Mouse (Mus musculus) fat pad, adult 2 months (tissue): ENCODE measurements at regions not wholly inside any gene's neighbourhood (a gene's known extent, or its start where the extent isn't known, plus 50 kb on each side); places are given as distances from the start of the nearest gene placed in this dataset.
"Not testable (repeated sequence)": the region's sequence is repeated elsewhere in the genome, so short reads cannot be mapped to it uniquely, and the experiment has no call there.

Experiments used
- DNase-seq: peaks from one replicate; pipeline ENCODE4 v3.0.0-alpha.2; 2011; ENCODE audit warnings: low read depth, low spot score; ENCODE audit errors: extremely low read depth

DNA sequence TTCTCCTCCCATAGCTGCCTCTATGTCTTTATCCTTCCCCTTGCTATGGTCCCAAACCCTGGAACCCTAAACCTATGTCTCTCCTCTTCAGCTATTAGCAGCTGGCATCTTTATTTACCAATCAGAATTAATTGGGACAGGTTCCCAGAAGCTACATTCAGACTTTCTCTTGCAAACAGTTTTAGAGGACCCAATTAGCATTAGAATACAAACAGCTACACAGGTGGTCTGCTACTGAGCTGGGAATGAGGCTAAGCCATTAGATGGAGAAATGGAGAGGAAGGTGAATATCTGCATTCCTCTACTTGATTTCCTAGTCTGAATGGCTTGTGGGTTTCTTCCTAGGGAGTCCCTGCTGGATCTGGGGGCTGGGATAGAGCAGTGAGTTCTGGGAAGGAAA is 611.9 kb downstream of the A830018L16Rik start:
- DNase-seq, result no peak

DNA sequence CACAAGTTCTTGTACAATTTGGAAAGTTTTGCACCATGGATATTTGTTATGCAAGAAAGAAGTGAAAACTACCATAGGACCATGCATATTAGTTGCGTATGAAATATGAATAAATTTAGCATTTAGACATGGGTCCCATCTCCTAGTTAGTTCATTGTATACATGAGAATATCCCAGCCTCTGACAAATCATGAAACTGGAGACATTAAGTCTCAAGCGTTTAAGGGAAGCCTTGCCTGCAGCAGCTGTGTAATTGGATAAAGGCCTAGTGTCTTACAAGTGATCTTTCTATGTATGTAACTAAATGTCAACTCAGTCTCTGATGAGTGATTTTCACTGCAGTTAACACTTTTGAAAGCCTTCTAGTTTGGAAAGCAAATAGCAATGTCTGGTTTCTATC is 613.5 kb downstream of the A830018L16Rik start:
- DNase-seq, result no peak

DNA sequence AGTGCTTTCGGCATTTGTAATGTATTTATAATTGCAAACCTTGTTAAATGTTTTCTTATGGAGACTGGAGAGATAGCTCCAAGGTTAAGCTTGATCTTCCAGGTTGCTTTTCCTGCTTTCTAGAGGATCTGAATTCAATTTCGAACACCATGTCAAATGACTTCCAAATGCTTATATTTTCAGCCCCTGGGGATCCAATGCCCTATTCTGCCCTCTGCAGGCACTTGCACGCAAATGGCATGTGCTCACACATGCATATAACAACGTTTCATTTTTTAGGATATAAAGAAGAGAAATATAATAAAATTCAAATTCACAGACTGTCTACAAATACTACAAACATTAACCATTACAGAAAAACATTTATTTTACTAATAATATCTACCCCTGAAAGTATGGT is 614.2 kb downstream of the A830018L16Rik start:
- DNase-seq, result no peak

DNA sequence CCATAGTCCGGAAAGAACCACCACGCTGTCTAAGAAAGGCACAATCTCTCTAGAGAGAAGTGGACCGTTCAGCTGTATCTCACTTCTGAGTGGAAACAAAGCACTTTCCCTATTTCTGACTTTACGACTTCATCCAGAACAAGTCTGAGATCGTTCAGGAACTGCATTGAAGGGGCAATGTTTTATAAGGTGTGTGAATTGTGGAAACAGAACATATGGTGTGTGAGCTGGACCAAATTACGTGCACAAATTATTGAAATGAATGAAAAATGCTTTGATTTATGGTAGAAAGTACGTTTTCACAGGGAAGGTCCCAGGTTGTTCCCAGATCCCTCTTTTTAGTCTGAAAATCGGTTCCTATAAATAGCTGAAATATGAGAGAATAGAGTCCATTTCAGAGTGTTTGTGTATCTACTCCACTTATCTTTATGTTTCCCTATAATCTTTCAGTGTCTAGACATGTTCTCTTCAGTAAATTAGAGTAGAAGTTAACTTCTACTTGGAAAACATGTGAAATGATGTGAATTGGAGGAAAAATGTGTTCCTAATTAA is 638.1 kb downstream of the A830018L16Rik start:
- DNase-seq, result no peak

DNA sequence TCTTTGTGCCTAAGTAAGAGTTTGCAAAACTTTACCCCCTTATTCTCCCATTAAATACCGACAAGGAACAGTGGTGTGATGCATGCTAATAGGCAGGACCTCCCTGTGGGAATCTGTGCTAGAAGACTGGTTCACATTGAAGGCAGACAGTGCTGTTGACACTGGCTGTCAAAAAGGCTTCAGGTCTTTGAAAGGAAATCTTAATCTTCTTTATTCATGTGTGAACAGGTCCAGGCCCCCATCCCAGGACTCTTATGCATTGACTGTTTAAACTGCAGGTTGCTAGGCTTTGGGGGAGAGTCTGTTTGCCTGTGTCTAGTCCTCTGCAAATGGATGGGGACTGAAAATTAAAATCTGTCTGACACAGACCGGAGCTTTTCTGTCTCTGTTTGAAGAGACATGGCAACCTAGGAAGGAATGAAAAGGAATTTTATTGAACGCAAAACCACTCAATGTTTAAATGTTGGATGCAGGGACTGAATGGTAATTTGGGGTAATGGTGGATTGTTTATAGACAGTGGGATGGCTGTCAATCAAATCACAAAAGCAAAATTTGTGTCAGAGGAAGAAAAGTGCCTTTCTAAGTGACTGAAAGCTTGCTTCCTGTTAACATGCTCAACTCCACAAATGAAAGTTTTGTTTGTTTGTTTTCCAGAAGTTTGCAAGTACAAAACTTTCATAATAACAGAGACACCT is 642.1 kb downstream of the A830018L16Rik start:
- no peak for DNase-seq

DNA sequence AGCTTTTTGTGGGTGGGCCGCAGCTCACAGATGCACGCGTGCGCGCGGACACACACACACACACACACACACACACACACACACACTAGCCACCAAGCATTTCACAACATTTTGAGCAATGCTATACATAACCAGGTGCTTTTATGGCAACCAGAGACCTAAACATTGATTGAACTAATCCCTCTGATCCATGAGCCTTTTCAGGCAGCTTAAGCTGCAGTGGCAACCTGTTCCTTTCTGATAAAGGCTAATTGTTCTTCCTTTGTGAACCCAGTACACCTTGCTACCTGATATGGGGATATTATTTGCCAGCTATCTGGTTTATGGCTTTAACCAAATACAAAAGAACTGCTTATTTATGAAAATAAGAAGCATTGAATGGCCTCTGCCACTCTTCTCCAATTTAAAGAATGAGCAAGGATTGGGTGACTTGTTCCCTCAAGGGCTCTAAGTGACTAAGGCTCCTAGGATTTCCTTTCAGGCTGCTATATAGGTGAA is 651.2 kb downstream of the A830018L16Rik start:
- no peak for DNase-seq

DNA sequence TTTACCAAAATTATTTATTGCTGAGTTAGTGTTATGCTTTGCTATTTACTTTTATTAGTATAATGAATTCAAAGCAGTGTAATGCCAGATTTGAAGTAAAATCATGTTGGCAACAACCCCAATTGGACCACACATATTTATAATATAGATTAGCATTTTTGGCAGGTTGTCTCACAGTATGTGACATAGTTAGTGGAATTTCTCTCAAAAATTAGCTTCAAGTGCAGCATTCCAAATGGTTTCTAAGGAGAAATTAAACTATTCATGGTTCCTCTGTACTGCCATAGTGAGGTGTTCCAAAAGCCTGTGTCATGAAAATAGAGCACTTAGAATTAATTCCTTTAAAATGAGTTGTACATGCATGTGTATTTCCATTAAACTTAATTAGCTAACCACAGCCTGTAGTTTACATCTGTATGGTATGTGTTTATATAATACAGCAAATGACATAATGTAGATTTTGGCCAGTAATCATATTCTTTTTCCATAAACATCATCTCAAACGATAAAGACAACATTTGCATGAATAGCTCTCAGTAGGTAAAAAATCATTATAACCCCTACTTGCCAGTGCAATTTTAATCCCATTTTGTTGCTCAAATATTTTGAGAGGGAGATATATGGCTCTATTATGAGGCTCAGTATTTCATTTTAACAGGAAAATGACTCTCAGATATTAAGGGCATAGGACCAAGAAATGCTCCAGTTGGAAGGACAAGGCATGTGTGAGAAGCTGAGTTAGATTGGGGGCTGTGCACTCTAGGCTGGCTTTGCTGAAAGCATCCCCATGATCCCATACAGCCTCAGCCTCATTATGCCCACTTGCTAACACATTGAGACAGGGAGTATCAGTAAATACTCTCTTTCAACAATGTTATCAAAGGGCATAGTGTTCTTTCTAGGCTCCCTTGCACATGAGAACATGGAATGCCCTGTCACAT is 678.9 kb downstream of the A830018L16Rik start:
- DNase-seq, result no peak

DNA sequence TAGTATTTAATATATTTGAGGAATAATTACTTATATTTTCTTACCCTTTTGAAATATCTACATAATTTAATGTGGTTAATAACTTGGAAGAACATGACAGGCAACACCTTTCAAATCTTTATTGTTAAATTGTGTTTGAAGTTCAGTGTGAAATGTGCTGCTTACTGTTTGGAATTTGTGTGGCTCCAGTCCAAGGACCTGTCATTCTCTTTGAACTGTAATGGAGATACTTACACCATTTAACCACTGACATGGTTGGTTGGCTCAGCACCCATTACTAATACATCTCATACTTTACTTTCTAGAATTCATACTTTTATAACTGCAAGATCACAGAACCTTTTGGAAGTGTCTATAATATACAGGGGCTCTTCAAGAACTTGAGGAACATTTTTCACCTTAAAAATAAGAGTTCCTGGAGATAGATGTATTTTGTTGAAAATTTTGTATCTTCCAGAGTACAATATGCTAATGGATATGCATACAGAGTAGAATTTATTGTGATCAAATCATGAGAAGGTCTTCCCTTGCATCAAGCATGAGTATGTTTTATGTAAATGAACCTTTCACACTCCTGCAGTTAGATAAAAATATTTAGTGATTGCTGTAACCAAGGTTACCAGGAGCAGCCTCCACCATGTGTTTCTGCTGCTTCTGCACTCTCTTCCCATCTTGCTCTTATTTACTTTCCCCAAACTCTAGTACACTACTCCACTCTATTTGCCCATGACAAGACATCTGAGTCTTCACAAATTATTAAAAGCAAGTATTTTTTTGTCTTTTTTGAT is 701.3 kb downstream of the A830018L16Rik start:
- no peak for DNase-seq

DNA sequence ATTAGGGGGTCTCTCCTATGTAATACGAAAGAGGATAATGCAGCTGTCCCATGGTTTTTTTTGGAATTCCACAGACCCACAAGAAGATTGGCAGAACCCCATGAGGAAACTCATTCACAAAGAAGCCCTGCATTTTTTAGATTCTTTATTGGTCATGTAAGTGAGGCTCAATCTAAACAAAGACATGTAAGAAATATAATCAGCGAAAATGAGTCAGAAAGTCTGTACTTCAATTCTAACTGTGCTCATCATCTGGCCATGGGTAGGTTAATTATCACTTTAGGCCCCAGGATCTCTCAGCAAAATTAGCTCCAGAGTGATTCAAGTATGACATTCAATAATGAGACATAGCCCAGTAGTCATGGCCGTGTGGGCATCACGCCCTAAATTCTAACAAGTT is 703.2 kb downstream of the A830018L16Rik start:
- no peak for DNase-seq

DNA sequence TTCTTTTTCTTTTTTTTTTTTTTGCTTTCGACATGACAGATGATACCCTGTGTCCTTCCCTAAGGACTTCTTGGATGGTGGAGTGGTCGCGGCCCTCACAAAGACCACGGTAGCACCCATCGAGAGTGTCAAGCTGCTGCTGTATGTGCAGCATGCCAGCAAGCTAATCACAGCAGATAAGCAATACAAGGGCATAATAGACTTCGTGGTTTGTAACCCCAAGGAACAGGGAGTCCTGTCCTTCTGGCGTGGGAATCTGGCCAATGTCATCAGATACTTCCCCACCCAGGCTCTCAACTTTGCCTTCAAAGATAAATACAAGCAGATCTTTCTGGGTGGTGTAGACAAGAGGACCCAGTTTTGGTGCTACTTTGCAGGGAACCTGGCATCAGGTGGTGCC is 707.0 kb downstream of the A830018L16Rik start:
- no peak for DNase-seq

DNA sequence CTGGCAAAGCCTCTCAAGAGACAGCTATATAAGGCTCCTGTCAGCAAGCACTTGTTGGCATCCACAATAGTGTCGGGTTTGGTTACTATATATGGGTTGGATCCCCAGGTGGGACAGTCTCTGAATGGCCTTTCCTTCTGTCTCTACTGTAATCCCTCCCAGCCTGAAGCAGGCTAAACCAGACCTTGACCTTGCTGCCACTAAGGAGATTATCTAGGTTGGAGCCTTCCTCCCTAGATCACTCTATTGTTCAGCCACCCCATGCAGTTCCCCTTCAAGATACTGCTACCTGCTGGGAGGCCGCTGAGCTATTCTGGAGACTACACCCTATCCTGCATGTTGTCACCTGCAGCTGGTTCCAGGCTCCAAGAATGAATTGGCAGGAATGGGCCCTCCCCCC is 712.7 kb downstream of the A830018L16Rik start:
- not testable (repeated sequence) for DNase-seq

DNA sequence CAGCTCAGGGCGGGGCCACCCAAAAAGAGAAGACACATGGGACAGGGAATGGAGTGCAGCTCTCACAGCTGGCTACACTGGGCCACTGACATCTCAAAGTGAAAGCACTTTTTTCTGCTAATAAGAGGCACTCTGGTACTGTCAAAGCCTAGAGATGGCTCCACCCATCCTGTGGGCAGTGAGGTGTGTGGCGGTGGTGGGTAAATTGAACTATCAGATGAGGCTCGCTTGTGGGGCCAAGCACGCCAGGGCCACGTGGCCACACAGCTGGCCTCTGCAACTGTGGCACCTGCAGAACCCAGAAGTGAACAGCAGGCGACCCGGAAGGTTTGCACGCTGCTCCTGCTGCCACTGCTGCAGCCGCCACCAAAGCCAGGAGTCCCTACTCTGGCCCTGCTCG is 756.6 kb downstream of the A830018L16Rik start:
- DNase-seq, result no peak

DNA sequence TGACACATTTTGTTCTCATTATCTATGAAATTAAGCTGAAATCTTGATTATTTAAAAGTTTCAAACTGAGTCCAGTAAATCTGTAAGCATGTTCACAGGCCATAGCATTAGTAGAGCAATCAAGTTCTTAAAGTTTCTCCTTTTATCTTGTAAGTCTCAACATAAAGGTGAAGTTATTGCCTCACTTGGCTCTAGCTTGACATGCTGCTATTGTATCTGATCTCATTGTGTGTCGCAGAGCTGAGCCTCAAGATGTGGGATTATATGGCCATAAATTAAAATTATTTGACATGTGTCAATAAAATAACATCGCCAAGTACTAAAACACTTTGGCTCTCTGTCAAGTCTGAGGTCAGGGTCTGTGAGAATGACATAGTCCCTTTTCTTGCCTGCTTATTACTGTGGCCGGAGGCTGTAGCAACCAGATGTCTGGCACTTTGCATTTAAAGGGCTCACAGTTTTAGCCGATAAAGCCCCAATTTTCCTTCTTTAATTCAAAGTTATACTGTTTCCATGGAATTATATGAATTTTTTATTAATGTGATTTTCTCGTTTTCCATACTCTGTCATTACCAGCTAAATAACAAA is 775.8 kb downstream of the A830018L16Rik start:
- DNase-seq, result no peak

DNA sequence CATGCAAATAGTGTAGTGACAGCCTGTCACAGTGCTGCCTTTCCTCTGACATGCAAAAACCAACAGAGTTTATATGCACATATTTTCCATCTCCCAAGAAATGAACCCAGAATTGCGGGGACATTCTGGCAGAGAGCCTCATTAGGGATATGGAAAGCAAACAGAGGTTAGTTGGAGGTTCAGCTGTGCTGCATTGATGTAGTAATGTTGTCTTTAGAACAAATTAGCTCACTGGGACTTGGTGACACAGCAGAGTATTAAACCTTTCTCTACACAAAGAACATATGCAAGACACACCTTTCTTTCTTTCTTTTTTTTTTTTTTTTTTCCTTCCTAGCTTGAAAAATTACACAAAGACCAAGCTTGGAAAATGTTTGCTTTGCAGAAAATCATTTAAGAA is 778.7 kb downstream of the A830018L16Rik start:
- no peak for DNase-seq

DNA sequence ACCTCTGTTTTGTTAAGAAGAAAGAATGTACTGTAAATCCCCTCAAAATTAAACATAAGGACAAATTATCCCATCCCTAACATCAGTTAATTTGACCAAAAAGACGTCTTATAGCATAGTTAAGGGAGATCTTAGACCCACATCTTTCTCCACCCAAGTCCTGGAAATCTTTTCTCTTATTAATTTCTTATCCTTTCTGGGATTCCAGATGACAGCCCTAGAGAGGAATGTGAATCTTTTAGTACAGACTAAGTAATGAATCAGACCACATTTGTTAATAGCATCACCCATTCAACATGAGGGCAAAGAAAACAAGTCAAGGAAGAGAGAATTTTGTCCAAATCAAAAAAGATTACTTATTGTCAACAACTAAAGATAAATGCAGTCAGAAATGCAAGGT is 817.2 kb downstream of the A830018L16Rik start:
- DNase-seq, result no peak

DNA sequence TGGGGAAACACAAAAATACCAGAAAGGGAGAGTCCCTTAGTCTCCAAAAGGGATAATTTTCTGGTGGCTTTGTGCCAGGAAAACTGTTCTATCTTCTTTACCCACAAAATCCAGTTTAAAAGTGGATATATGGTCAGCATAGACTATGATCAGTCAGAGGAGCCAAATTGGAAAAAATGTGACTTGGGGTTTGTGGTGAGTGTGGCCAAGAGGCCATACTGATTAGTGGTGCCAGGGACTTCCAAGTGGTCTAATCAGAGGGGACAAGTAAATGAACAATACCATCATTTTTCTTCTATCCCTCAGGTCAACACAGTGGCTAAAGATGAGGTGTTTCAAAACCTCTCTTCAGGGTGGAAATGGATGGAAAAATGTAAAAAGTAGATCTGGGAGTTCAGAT is 828.2 kb downstream of the A830018L16Rik start:
- DNase-seq, result no peak

DNA sequence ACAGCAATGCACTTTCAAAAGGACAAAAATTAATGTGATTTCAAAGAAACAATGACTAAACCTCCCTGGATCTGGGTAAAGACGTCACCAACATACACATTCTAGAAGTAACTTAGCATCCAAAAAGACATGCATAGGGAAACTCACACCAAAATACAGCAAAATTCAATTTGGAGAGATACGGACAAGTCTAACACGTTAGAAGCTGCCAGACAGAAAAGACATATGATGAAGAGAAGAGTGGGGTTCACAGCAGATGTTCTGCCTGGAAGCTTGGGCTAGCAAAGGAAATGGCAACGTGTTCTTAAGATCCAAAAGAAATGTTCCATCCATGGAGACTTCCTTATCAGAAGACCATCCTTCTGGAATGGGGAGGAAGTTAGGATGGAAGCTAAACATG is 868.6 kb downstream of the A830018L16Rik start:
- DNase-seq, result no peak

DNA sequence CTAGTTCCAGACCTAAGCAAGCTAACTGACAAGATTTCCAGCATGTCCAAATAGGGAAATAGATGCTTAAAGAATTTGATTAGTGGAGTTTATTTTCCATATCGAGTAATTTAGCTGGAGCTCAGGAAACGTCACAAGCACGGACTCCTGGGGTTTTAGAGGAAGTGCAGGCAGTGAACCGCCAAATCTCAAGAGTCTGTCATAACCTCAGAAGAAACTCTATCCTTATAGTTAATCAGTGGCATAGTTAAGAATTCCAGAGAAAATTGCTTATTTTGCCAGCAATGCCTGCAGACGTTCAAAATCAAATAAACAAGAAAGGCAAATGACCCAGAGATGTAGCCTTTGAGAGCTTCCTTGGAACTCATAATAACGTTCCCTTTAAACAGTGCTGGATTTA is 871.6 kb downstream of the A830018L16Rik start:
- DNase-seq, result no peak

DNA sequence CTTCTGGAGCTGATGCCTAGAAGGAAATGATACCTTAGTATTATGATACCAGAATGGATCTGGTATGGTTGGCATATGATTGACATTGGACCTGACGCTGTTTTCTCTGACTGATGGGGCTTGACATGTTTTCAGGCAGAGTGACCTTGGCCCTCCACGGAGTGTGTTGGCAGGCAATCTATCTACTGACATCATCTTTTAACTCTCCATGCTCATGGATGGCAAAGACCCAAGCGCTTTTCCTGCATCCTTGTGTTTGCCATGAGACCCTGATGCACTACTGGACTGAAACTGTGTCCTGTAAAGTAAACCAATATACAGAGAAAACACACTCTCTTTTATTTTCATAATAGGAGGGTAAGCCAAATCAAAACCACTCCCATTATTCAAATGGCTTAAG is 872.1 kb downstream of the A830018L16Rik start:
- DNase-seq, result no peak

DNA sequence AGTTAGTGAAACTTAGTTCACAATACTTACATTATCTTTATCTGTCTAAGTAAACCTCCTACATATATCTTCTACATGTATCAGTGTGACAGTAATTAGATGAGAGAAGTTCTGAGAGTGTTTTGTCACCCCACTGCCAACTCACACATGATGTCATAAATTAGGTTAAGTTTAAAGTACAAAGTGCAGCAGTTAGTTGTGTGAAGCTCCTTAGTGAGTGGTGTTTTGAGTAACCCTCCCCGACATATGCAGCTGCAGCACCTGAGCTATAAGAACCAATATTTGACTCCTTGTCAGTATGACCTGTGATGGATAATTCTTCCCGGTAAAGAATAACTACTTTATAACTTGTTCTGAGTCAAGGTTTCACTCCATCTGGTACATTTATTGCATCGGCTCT is 874.6 kb downstream of the A830018L16Rik start:
- DNase-seq, result no peak

DNA sequence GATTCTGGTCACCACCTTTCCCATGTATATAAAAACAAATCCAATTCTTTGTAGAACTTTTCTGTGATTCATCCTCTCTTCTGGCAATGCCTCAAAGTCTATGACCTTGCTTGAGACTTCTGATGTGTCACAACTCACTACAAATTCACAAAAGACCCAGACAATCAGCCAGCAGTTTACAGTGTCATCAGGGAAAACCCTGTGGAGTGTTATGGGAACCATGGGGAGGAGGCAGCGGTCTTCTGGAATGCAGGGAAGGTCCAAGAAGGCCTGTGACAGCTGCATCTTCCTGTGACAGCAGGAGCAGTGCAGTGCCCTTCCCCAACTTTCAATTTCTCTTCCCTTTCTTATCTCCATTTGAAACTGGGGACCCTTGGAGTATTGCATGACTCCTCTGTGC is 877.9 kb downstream of the A830018L16Rik start:
- DNase-seq, result no peak
